Mouse (Mus musculus): ENCODE data around the gene Mrpl52. TPM values are rescaled to one million over a fixed set of nuclear protein-coding genes. Genes with fewer than 3 reads are reported as not detected.

The Mrpl52 gene
- total RNA-seq, 2 experiments from 2014 or later: 87.6 to 92.8 TPM

- intact Hi-C loops (cut with DNase I): no loop called here
Measured at GRCm38 (mm10) chr14:54430406-54431145, 3.9 kb downstream of the Mrpl52 start.

GRCm38 (mm10) chr14:54431334-54432077 is 4.8 kb downstream of the Mrpl52 start, which contains the start of gene Mmp14:
Gene Mmp14 (plus strand): TSS chr14:54431612.
- intact Hi-C loops (cut with DNase I): no loop called here
- peak; percentile 49 to 71 for DNase-seq

More at GRCm38 (mm10) chr14:54430406-54431145, 3.9 kb downstream of the Mrpl52 start:
- no peak for DNase-seq

GRCm38 (mm10) chr14:54432078-54432836 is 5.5 kb downstream of the Mrpl52 start:
- intact Hi-C loops (cut with DNase I): no loop called here
- DNase-seq: no peak

- intact Hi-C loops (cut with DNase I): no loop called here
- no peak for DNase-seq
Measured at GRCm38 (mm10) chr14:54432837-54433830, 6.4 kb downstream of the Mrpl52 start.

DNA sequence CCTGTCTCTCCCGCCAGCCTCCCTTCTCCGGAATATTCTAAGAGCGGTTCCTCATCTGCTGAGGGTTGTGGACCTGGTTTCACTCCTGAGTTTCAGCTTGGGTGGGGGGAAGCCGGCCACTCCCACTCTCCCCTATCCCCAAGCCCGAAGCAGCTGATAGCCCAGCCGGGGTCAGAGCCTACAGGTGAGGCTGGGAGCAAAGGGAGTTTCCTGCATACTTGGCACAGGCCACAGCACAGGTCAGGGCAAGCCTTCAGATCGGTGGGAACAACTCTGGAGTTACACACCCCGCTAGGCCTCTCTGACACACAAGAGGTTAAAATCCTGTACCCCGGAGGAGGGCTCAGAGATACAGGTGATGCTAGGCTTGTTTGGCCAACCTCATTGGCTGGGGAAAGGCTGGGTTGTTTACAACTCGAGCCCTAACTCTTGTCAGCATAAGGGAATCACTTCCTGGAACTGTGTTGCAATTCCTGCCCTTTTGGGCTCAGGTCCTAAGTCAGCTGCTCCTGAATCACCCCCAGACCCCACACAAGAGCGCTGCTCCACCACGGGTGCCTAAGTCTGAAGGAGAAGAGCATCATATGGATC is 7.3 kb downstream of the Mrpl52 start:
- DNase-seq: no peak
- intact Hi-C loops (cut with DNase I): no loop called here

- intact Hi-C loops (cut with DNase I): no loop called here
- no peak for DNase-seq
Measured at GRCm38 (mm10) chr14:54435194-54435918, 8.6 kb downstream of the Mrpl52 start.

DNA sequence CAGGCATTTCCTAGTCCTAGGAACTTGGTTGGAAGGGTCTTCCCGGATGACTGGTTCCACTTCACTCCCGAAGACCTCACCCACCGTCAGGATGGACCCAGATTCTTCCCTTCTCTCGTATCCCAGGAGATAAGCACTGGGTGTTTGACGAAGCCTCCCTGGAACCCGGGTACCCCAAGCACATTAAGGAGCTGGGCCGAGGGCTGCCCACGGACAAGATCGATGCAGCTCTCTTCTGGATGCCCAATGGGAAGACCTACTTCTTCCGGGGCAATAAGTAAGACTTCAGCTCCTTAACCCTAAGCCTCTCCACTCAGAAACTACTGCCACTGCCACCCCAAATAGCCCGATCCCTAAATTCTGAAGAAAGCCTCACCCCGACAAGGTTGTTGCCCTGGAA is 12.4 kb downstream of the Mrpl52 start:
- no peak for DNase-seq
- intact Hi-C loops (cut with DNase I): no loop called here

DNA sequence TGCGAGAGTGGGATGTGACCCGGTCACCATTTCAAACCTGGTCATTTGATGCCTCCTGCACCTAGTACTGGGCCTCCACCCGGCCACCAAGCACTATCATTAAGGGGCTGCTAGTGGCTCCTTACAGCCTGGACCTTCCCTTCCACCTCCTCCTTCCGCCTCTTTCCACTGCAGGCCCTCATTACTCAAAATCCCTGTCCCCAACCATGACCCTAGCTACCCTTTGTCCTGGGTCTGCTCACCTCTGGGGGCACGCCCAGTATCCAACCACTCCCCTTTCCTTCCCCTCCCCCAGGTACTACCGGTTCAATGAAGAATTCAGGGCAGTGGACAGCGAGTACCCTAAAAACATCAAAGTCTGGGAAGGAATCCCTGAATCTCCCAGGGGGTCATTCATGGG is 12.9 kb downstream of the Mrpl52 start:
- intact Hi-C loops (cut with DNase I): no loop called here

DNA sequence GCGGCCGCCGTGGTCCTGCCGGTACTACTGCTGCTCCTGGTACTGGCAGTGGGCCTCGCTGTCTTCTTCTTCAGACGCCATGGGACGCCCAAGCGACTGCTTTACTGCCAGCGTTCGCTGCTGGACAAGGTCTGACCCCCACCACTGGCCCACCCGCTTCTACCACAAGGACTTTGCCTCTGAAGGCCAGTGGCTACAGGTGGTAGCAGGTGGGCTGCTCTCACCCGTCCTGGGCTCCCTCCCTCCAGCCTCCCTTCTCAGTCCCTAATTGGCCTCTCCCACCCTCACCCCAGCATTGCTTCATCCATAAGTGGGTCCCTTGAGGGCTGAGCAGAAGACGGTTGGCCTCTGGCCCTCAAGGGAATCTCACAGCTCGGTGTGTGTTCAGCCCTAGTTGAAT is 13.8 kb downstream of the Mrpl52 start:
- no peak for DNase-seq
- intact Hi-C loops (cut with DNase I): no loop called here

More for the DNA sequence above, 12.9 kb downstream of the Mrpl52 start:
- DNase-seq: no peak

DNA sequence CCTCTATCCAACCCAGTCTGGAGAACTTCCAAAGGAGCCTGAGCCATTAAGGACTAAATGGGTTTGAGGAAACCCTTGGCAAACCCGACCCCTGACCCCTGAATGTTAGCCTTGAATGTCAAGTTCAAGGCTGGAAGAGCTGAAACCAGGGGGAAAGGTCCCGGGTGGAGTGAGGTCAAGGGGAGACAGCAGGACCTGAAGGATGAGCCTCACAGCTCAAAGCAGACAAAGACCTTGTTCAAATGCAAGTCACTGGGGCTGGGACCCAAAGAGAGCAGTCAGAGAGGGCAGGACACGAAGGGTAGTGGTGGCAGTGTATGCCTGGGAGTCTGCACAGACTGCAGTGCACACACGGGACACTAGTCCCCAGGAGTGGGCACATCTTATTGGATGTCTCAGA is 14.7 kb downstream of the Mrpl52 start:
- intact Hi-C loops (cut with DNase I): no loop called here
- DNase-seq: no peak

GRCm38 (mm10) chr14:54442548-54442947 is 15.8 kb downstream of the Mrpl52 start:
- DNase-seq: no peak
- intact Hi-C loops (cut with DNase I): no loop called here

DNA sequence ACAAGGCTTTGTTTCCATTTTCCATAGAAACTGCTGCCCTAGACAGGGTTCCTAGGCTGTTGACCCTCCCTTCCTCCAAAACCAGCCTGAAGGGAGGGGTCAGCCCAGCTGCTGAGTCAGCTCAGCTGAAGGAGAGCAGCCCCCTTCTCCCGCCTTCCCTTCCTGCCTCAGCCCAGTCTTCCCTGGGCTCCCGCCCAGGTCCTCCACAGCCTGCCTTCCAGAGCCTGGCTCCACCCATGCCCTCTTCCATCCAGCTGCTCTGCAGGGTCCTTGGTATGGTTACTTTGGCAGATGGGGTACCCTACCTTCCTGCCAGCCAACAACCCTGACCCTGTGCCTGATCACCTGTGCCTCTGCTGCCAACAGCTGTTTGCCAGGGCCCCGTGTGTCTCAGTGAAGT is 16.5 kb downstream of the Mrpl52 start:
- DNase-seq: peak; percentile 53 to 62
- intact Hi-C loops (cut with DNase I): no loop called here

- intact Hi-C loops (cut with DNase I): no loop called here
- peak; percentile 57 to 71 for DNase-seq
Measured at GRCm38 (mm10) chr14:54443712-54444618, 17.3 kb downstream of the Mrpl52 start.

DNA sequence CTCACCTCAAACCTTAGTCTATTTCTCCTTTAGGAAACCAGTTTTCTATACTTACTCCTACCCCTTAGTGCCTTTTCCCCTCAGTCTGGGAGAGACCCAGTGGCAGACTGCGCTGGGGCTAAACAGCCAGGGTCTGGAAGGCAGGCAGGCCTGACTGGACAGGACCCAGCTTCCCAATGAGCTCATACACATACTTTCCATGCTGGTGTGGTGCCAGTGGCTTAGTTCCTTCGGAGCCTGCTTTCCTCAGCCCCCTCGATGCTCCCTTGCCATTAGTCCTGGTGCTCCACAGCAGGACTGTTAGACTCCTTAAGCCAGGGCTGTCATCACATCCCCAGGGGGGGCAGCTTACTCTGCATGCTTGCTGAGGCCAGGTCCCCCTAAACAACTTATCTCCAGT is 18.8 kb downstream of the Mrpl52 start:
- intact Hi-C loops (cut with DNase I): no loop called here
- DNase-seq: peak in 1 of 2 experiments; percentile 36

DNA sequence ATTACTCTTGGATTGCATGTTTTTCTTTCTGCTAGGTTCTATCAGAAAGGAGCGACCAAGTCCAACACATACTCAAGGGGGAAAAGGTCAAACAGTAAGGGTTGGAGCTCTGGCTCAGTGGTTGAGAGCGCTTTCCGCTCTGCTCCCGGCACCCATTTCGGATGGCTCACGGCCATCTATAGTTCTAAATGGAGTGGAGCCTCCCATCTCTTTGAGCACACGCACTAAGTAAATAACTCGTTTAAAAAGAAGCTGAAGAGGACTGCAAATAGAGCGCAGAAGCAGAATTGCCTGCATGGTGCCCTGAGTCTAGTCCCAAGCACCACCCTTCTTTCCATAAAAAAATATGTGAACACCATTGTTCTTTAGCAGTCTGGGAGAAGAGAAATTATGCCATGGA is 26.9 kb downstream of the Mrpl52 start:
- intact Hi-C loops (cut with DNase I): loop anchor here (10.0 kb wide), 1 partner anchor 229 kb away; no protein-coding TSS in a partner anchor
- no peak for DNase-seq

DNA sequence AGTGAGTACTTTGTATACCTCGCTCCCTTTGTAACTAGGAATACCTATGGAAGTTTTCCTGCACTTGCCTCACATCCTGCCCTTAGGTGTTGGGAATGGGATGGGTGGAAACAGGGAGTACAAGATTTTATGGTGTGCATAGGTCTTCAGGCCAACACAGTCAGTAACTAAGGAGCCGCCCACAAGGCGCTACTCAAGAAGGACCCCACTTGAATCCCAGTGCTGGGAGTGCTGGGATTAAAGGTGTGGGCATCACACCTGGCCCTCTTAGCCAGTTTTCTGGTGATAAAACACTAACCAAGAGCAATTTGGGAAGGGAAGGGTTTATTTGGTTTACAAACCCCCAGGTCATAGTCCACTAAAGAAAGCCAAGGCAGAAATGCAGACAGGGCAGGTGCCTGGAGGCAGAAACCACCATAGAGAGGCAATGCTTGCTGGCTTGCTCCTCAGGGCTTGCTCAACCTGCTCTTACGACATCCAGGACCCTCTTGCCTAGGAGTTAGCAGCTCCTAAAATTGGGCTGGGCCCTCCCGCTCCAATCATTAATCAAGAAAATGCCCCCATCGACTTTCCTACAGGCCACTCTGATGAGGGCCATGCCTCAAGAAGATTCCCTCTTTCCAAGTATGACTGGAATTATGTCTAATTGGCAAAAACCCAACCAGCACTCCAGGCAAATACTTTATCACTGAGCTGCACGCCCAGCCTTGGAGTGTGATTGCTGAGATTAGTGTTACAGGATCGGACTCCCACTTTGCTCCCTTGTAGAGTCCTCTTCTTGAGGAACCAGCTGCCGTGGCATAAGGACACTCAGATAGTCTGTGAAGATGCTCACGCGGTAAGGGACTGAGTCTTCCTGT is 28.2 kb downstream of the Mrpl52 start:
- intact Hi-C loops (cut with DNase I): loop anchor here (10.0 kb wide), 1 partner anchor 230 kb away; no protein-coding TSS in a partner anchor
- DNase-seq: no peak
